In the genomic region with DNA sequence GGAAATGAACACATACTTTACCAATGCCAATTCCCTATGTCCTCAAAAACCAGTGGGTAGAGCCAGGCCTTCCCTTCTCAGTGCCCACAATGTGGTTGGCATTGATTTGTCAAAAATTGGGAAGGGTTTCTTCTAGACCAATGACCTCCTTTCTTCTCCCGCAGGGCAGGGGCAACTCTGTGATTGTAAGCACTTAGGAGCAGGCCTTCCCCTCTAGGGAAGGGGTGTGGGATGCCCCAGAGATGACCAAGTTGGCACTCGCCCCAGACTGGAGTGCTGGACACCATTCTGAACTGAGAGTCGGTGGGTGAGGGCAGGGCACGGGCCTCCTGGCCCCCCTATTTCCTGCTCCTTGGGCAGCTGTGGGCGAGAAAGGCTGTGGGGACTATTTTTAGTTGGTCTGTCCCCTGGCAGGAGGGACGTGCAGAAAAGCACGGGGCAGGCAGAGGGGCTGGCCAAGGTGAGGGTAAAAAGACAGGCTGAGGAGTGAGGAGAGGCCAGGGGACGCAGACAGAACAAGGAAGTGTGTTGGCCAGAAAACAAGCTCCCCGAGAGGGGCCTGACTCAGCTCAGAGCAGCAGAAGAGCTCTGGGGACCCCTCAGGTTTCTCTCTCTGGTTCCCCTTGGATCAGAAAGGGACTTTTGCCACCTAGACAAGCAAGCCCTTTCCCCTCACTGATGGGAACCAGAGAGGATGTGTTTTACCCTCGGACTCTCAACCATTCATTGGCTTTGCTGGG, we compare ENCODE assay signal across 9 mouse cellular contexts. TPM values are rescaled to one million over a fixed set of nuclear protein-coding genes. Genes with fewer than 3 reads are reported as not detected.
DNase-seq lines count a peak whose midpoint lies in the region; ATAC-seq and TF ChIP-seq lines count a peak whose summit lies in the region.
"Had no signal": no experiment of that assay in that cellular context is flagged by ENCODE, and none has a peak within 500 bp of the region (broad histone marks: within the 10 kb centered on the region; RNA-seq: fewer than 3 reads in every experiment).

No protein-coding gene starts in this region.

- no peak for DNase-seq in layer of hippocampus, adult 2 months (ENCODE audit: low spot score in 2 of 2)
- no peak for DNase-seq in layer of hippocampus, adult 9-10 months (ENCODE audit: low spot score)
- DNase-seq in cerebellum, postnatal 25 days = peak; percentile 59 to 68
- no peak for DNase-seq in hindbrain, embryonic 10.5 days (ENCODE audit: low spot score)
- no peak for DNase-seq in lung, postnatal 0 days (ENCODE audit: low spot score)
- no peak for DNase-seq in natural killer cell, adult 2 months (ENCODE audit: low spot score in 2 of 2)
- DNase-seq in thymus, postnatal 10 days (ENCODE audit: low spot score in 2 of 2) = no peak
- no peak for DNase-seq in right cerebral cortex, postnatal 25 days

- H3K27ac ChIP-seq in layer of hippocampus, adult 2 months = peak overlapping the region; percentile 59
- H3K27ac ChIP-seq in hindbrain, embryonic 10.5 days = peak overlapping the region; percentile 91
- peak overlapping the region; percentile 62 for H3K27ac ChIP-seq in lung, postnatal 0 days (ENCODE audit: low read length)
- H3K27ac ChIP-seq: liver, embryonic 15.5 days had no signal

- H3K4me1 ChIP-seq in hindbrain, embryonic 10.5 days (replicated peaks) = peaks cover 92% of the 10 kb centered on the region
- H3K4me1 ChIP-seq in lung, postnatal 0 days (ENCODE audit: insufficient read depth, low read depth, low read length) = peaks cover 69% of the 10 kb centered on the region

- WGBS in hindbrain, embryonic 10.5 days = 48% methylated on average over 10 of the region's 10 CpGs
- WGBS in lung, postnatal 0 days = 8% methylated on average over 10 of the region's 10 CpGs

- H3K4me2 ChIP-seq in lung, postnatal 0 days (replicated peaks; ENCODE audit: low read depth, low read length) = 0 out of 2 replicates have a peak overlapping the region, but pooled peaks have one; percentile 2
- H3K4me2 ChIP-seq: liver, embryonic 15.5 days had no signal

- H3K9me3 ChIP-seq in hindbrain, embryonic 10.5 days = no peaks in the 10 kb centered on the region
- H3K9me3 ChIP-seq in lung, postnatal 0 days (ENCODE audit: low read length) = no peaks in the 10 kb centered on the region
- H3K9me3 ChIP-seq: liver, embryonic 15.5 days had no signal

- peak; percentile 23 for ATAC-seq in lung, postnatal 0 days

- H3K36me3 ChIP-seq in hindbrain, embryonic 10.5 days = no peaks in the 10 kb centered on the region
- no peaks in the 10 kb centered on the region for H3K36me3 ChIP-seq in lung, postnatal 0 days (ENCODE audit: insufficient read depth, low read length)
- H3K36me3 ChIP-seq: liver, embryonic 15.5 days had no signal

- TF ChIP-seq CTCF in layer of hippocampus, adult 2 months (conservative IDR thresholded peaks at IDR 0.05) = no peak
- TF ChIP-seq CTCF in lung, postnatal 0 days (IDR thresholded peaks at IDR 0.05) = no peak

- no peak overlapping the region for H3K4me3 ChIP-seq in layer of hippocampus, adult 2 months
- H3K4me3 ChIP-seq in hindbrain, embryonic 10.5 days = no peak overlapping the region
- no peak overlapping the region for H3K4me3 ChIP-seq in lung, postnatal 0 days (ENCODE audit: low read depth, low read length)
- H3K4me3 ChIP-seq: liver, embryonic 15.5 days had no signal

- TF ChIP-seq EP300 in lung, postnatal 0 days (IDR thresholded peaks at IDR 0.05) = no peak

- no peak overlapping the region for H3K9ac ChIP-seq in lung, postnatal 0 days (replicated peaks; ENCODE audit: low read depth)
- H3K9ac ChIP-seq: liver, embryonic 15.5 days had no signal

- peaks cover 70% of the 10 kb centered on the region for H3K27me3 ChIP-seq in hindbrain, embryonic 10.5 days (ENCODE audit: insufficient read depth, poor library complexity, severe bottlenecking)
- no peaks in the 10 kb centered on the region for H3K27me3 ChIP-seq in lung, postnatal 0 days (replicated peaks; ENCODE audit: insufficient read depth, low read length)

RNA-seq across cellular contexts. Expression of a gene that starts 3.3 kb away (rescaled TPM):
- total RNA-seq in layer of hippocampus, adult 2 months (2021) = 10 to 100 TPM; 15.4 to 19.0 TPM
- 28.4 and 53.7 TPM in 2 replicates for polyA plus RNA-seq in hindbrain, embryonic 10.5 days (2016; fragmentation: Nextera tagmentation; extraction: Ambion mirVana)
- 26.2 and 28.8 TPM in 2 replicates for polyA plus RNA-seq in lung, postnatal 0 days (2015; fragmentation: Nextera tagmentation; extraction: Ambion mirVana)

RNA-seq across cellular contexts. Expression of a gene that starts 23.3 kb away (rescaled TPM):
- total RNA-seq in layer of hippocampus, adult 2 months (2021) = under 1 TPM; 0.52 to 0.64 TPM
- 45.3 and 63.7 TPM in 2 replicates for polyA plus RNA-seq in hindbrain, embryonic 10.5 days (2016; fragmentation: Nextera tagmentation; extraction: Ambion mirVana)
- 2.5 and 2.6 TPM in 2 replicates for polyA plus RNA-seq in lung, postnatal 0 days (2015; fragmentation: Nextera tagmentation; extraction: Ambion mirVana)

RNA-seq across cellular contexts. Expression of a gene that starts 51.9 kb away (rescaled TPM):
- 1 to 10 TPM; 1.3 to 2.0 TPM for total RNA-seq in layer of hippocampus, adult 2 months (2021)
- 0.44 TPM in 1 of 2 replicates, not detected in the other for polyA plus RNA-seq in hindbrain, embryonic 10.5 days (2016; fragmentation: Nextera tagmentation; extraction: Ambion mirVana)
- 0.56 and 1.0 TPM in 2 replicates for polyA plus RNA-seq in lung, postnatal 0 days (2015; fragmentation: Nextera tagmentation; extraction: Ambion mirVana)
- polyA plus RNA-seq: liver, embryonic 15.5 days had no signal

Comparison
In these comparisons a context has a peak if more than half of its experiments do, and no peak if none do; other contexts are left out.
1. DNase-seq: peak in cerebellum, postnatal 25 days (2 of 2); none in layer of hippocampus, adult 2 months (0 of 2), layer of hippocampus, adult 9-10 months (single experiment), hindbrain, embryonic 10.5 days (single experiment), lung, postnatal 0 days (single experiment), natural killer cell, adult 2 months (0 of 2), thymus, postnatal 10 days (0 of 2) and right cerebral cortex, postnatal 25 days (single experiment).
2. RNA of a gene that starts 23.3 kb away (polyA plus RNA-seq): 45.3 to 63.7 TPM in hindbrain, embryonic 10.5 days; 2.5 to 2.6 TPM in lung, postnatal 0 days; every median in the first group is over 10 times any median in the second.
3. Peak in every context shown above with its lines, with median percentiles within 50 percentile points of each other: H3K27ac ChIP-seq.